Mouse (Mus musculus) ovary, postnatal 14 days (tissue): ENCODE results near the gene Tbx15.
A peak's percentile ranks its signal among the peaks of the same experiment; 100 is the strongest.

ENCODE experiments used
- DNase-seq: peaks from one replicate; pipeline ENCODE4 v3.0.0; 2022; ENCODE audit warnings: low spot score

Gene Tbx15

DNA sequence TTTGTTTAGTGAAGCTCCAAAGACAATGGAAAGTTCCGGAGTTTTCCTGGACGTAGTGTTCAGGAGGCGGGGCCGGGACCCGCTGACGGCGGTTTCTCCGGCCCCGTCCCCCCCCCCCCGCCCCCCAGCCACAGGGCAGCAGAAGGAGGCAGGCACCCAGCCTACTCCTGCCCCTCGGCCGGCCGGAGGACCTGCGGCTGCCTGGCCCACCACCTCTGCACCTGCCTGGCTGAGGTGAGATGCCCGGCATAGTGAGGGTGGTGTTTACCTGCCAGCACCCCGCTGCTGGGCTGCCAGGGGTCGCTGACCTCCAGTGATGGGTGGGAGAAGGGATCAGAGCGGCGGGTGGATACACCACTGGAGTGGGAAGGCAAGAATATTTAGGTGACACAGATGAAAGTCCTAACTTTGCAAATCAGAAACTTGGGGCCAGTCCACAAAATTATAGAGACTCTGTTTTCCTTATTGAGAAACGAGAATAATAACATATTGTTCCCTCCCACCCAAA is at the start of gene Tbx15:
TSS of gene Tbx15 (plus strand) at position 169 of the 508 bp plus-strand sequence.
- no peak for DNase-seq

DNA sequence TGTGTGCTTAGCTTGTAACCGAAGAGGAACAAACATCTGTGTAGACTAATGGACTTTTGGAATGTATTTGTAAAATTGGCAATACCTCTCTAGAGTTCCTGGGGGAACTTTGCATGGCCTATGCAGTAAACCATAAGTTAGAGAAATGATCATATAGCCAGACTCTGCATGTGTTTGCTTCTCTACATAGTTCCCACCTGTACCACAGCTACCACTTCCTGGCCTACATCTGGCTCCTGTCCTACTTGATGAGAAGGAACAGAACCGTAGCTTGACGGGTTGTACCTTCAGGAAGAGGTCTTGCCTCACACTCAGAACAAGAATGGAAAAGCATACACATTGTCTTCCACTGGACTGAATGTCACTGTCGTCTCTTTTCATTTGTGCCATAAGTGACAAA is 46.6 kb upstream of the Tbx15 start:
- no peak for DNase-seq

DNA sequence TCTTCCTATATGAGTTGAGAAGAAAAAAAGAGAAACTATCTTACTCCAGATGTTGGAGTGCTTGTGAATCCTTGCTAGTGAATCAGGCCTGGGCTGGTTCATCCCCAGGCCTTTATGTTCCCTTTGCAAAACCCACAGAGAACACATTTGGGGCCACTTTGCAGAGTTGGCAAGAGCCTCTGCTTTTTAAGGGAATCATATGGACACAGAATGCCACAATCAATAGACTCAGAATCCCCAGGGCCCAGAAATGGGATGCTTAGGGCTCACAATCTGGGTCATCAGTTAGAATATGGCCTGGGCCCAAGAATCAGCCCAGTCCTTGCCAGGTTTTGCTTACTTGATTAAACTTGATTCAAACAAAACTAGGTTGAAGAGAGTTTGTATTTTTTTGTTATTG is 36.9 kb upstream of the Tbx15 start:
- no peak for DNase-seq

DNA sequence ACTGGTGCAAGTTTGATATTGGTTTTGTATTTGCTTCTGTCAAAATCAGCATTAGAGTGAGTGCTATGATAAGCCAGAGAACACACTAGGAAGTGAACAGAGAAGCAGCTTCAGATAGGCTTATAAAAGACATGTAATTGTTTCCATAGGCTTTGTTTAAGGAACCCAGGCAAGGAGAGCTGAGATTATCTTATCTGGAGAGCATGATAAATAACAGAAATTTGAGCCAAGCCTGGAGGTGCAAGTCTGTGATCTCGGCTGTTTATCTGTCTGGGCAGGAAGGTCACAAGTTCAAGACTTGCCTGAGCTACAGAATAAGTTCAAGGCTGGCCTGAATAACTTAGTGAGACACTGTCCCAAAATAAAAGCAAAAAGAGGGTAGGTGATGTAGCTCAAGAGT is 31.8 kb upstream of the Tbx15 start:
- no peak for DNase-seq

DNA sequence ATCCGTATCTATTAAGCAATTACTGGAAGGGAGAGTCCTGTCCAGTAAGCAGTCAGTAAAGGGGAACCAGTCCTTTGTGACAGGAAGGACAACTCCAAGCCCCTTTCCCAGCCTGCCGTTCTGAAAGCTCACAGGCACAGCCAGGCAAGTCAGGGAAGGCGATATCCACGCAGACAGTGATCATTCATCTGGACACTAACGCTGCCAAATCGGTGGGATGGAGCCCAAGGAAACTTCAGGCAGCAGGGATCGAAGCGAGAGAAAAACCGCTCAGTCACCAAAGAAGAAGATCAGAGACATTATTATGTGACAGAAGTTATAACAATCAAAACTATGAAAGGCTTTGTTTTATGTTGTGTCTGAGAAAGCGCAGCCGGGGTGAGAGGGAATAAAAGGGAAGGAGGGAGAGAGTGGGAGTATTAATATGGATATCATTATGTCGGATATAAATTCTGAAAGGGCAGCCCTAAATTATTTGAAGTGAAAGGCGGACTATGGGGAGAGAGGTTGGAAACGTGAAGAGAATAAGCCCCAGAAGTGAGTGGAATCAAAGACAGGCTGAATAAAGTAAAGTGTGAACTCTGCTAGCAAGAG is 29.0 kb upstream of the Tbx15 start:
- DNase-seq = no peak

DNA sequence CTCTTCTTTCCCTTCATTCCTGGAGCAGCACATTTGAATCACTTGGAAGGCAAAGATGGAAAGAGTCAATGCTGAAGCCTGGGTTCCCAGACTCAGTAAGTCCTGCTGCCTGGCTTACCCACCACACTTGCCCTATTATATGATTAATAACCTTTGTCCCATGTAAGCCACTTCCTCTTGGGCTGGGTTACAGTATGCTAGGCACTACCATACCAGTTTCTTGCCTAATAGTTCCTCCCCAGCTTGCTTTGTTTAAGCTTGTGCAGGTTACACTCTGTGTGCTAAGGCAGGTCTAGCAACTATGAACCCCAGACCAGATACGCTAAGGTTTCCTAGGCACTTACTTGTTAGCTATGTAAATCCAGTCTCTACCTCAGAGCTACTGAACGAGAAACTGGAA is 12.4 kb upstream of the Tbx15 start:
- no peak for DNase-seq

DNA sequence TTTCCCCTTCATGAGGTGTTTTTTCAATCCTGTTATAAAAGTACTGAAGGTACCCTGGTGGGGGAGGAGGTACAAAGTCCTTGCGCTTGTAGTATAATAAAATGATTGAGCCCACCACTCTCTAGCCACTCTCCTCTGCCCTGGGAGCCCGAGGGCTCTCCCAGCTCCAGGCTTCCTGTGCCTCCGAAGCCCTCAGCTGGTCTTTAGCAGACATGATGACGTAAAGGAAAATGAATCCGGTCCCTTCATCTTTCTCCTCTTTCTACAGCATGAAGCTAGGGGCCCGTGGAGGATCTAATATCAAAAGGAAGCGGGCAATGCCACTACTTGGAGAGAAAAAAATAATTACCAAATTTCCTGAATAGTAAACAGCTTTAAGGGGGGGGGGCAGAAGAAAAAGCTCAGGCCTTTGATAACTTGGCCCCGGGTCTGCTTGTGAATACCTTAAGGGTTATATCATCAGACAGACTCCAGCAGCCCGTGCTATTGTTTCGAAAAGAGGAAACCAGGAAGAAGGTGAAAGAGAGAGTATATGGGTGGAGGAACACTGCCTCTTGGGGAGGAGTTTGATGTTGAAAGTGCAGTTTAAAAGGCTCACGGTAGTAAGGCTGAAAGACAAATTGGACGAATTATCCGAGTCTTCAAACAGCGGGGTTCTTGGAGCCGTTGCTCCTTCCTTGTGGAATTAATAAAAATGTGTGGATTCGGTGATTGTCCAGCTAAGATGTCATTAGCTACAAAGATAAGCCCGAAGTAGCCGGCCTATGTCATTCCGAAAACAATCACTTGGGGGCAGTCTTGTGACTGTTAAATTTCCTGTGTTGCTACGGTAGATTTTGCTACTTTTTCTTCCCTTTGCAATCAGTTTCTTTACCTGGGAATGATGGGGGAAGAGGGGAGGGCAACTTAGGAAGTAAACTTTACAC is 6.5 kb upstream of the Tbx15 start:
- peak; percentile 42 for DNase-seq

DNA sequence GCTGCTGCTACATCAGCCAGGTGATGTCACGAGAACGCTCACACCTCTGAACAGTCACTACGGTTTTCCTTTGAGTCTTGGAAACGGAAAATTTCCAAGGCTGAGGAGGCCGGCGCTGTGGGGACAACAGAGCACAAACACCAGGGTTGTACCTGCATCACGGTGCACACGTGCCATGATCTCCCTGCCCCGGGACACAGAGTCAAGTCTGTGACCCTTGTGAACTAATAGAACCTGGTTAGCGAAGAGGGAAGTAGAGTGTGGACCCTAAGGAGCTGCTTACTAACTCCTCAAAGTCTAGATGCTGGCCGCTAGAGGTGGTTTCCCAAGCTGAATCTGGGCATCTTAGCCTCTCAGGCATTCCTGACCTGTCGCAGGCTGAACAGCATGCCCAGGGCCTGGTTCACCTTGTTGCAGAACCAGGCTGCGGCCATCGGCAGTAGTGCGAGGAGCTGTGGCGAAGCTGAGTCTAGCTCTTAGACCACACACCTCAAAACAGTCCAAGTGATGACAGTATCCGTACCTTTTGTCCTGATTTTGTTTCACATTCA is 5.8 kb upstream of the Tbx15 start:
- no peak for DNase-seq

DNA sequence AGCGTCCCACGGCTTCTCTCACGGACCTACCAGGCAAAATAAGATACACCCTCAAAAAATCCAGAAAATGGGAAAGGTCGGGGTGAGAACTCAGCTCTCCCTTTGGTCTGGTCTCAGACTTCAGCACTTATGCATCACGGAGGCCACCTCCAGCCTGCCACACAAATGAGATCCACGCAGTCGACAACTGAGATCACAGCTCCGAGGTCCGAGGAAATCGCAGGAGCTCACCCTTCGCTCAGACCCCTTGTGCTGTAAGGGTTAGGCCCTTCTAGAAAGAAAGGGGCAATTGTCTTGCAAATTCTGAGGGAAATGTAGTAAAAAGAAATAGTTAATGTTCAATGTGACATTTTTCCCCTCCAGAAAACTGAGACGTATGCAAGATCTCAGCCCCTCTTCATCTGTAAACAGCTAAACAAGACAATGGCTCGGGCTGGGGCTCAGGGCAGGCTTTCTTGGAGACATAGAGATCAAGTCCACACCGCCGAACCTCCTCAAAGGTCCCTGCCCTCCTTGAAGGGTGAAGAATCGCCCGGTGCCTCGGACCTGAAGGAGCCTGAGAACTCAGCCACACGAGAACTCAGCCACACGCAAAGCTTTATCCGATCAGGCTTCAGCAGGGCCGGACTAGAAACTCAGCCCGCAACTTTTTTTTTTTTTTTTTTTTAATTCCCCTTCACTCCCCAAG is 4.9 kb upstream of the Tbx15 start:
- no peak for DNase-seq

DNA sequence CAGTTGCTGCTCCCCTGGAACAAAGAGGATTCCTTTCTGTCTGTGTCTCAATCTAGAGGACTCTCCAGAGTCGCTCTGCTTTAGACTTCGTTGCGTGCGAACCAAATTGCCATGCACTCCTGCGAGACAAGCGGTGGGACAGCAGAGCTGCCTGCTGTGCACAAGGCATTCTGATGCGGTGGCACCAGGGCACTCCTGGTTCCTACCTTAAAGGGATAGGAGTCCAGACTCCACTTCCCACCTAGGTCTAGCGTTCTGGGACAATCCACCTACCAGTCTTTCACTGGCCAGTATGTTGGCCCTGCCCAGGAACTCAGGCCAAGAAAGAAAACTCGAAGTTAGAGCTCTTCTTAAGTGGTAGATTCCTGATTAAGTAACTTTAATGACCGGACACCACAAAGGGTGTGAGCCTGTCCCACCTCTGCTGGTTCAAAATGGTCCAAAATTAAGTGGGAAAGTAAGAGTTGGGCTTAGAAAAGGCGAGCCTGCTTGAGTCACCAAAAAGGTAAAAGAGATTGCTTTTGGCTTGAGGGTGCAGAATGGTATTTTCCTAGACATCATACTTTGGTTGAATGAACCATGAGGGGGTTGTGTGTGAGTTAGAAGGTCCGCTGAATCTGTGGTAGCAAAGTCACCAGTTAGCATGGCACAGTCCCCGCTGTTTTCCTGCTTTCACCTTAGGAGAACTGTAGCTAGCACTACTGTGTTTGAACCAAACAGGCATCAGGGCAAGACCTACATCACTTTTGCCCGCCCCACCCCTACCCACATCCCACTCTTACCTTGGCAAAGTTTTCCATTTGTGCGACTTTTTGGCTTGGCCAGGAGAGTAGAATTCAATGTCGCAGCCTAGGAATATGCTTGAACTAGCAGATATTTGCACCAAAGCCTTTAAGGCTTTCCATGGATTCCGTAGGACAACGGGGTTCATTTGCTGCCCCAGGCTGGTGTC is 4.1 kb upstream of the Tbx15 start:
- no peak for DNase-seq

DNA sequence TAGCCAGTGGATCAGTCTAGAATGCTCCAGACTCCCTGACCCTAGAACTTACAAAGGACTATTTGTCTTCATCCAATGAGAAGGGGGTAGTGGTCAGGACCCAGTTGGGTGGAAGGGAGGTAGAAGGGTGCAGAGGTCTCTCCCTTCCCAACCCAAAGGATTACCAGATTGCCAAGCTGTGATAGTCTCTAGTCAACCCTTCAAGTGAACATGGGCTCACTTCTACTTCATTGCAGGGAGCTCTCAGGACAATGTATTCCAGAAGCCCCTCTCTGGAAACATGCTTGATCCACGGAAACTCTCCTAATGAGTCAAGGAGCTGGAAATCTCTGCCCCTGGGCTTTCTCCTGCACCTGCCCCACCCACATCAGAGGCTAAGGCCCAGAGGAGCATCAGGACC is 1.5 kb upstream of the Tbx15 start:
- no peak for DNase-seq

DNA sequence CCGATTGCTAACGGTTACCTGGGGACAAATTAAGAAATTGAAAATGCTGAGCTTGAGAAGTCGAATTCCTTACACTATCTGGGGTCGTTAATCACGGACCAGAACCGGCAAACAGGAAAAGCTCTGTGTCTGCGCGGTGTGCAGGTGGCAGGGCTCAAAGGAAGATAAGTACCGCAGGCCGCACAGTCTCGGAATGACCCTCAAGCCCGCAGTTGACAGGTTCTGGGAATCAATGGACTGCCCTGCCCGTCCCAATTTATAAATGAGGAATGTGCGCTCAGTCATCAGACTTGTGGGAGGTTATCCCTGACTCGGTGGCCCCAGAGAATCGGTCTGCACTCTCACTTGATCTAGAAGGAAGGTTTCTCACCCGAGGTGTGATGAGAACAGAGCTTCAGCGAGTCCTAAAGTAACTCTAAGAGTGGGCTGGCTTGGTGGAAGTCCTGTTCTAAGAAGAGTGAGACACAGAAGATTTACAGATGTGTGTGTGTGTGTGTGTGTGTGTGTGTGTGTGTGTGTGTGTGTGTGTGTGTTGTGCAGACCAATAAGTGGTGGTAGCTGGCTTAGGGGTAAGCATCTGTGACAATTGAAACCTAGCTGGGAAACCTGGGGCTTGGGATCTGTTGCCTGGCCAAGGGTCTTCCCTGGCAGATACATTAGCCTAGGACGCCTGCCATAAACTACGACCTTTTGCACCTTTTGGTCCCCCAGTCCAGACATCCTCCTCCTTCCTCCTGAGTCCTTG is 708 bp upstream of the Tbx15 start:
- no peak for DNase-seq

DNA sequence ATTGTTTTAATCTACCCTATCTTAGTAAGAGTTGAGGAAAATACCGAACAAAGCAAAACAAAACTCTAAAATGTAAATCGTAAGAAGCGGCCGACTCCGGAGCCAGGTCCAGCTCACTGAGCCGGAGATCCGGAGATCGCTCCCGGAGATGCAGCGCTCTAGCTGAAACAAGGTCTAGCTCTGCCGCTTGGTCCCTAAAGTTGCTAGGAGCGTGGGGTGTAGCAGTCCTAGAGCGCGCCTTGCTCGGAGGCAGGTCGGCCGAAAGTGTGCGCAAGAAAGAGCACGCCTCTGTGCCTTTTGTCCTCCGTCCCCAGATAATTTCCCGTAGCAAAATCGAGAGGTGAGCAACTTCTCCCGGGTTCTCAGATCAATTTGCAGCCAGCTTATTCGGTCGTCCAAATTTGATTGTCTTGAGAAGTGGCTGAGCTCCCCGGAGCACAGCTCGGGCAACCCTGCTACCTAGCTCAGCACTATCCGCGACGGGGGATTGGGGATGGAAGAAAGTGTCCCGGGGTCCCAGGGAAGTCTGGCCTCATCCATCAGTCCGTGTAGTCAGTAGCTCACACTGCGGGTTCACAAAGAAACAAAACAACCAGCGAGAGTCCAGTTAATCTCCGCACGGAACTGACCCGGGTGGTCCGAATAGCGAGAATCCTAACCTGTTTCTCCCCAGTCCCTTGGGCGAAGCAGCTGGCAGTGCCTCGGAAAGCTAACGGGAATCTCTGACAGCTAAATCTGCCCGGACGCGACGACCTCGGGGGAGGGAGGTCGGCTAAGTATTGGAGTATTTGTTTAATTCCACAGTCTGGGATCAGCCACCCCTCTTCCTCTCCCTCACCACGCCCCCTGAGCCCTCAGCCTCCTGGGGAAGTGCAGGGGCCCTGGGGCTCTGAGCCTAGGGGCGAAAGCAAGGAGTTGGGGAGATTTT is 894 bp downstream of the Tbx15 start:
- no peak for DNase-seq

DNA sequence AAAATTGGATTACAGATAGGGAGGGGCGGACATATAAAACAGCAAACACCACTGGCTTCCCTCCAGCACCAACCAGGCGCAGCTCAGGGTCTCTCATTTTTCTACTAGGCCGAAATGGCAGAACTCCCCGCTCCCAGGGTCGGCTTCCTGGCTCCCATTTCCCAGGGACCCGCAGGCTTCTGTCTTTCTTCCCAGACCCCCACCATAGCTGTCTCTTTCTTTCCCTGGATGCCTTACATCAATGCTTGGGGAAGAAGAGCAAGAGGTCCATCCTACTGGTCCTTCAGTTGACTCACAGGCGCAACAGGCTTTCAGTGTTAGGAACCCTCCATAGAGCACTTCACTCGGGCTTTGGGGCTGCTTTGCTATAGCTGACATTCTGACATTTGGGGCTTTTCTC is 2.3 kb downstream of the Tbx15 start:
- DNase-seq = no peak

DNA sequence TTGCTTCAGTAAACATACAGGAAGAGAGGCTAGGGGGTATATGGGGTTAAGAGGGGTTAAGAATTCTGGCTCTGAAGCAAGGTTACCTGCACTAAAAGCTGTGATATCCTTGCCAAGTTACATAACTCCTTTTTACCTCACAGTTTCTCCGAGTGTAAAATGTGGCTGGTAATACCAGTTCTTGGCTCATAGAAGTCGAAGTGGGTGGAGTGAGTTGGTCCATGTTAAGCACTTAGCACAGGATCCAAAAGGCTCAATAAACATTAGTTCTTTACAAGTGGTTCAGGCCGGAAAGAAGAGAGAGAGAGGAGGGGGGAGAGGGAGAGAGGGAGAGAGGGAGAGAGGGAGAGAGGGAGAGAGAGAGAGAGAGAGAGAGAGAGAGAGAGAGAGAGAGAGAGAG is 5.2 kb downstream of the Tbx15 start:
- DNase-seq = no peak

DNA sequence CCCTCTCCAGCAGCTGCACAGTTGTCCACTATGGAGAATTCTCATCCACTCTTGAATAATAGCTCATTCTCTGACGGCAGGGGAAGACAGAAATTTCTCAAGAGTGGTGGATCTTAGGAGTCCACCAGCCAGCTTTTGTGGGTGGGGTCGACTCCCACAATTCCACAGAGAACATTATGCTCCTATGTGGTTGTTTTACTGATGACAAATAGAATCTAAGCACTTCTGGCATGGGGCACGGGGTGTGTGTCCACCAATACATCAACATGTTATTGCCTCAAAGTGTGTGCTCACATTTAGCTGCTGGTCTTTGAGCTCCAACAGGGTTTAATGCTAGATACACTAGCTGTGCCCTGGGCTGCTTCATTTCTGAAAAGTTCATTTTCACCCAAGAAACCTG is 6.4 kb downstream of the Tbx15 start:
- no peak for DNase-seq

DNA sequence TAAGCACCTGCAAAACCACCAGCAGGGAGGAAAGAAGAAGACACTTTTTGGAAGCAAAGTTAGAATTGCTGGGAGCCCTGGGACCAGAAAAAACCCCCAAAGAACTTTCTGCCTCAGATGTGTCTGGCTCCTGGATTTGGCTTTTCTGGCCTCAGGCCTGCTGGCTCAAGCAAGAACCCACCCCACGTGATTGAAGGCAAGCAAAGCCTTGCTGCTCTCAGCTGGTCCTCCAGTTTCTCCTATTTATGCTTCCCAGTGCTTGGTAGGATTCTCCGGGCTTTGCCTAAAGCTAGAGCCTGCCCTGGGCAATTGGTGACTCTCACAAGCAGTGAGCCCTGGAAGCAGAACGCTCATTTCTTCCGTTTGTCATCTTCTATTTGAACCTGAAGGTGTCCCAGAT is 7.4 kb downstream of the Tbx15 start:
- no peak for DNase-seq

DNA sequence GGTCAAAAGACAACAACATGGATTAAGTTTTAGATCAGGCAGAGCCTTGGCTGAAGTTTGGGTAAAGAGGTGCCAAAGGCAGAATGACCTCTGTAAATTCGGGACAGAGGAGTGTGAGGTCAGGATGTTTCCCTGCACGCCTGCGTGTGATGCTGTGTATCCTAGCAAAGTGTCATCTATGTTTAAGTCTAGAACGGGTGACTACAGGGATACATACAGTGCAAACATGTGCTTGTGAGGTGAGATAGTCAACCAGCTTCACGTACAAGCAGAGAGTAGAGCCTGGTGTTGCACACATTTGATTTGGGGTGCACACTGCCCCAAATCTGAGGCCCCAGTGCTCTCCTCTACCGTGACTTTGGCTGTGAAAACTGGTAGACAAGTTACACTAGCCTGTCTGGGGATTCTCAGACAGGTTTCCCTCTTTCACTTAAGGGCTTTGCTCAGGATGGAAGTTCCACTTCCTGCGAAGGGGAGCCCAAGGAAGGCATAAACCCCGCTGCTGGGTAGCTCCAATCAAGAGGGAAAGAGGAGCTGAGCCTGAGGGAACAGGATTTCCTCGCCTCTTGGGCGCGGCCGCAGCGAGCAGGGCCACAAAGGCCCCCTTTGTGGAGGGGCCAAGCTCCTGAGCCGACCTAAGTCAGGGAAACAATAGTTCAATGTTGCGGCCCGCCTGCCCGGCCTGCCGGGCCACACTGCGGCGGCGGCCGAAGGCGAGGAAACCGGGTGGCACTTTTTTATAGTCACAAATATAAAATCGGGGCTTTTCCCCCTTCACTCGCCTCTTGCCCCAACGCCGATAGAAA is 8.0 kb downstream of the Tbx15 start:
- no peak for DNase-seq
